Comparison of ENCODE assay signal across 10 mouse cellular contexts in genomic region chr8:128361343-128361870, GRCm38 (mm10). TPM values are rescaled to one million over a fixed set of nuclear protein-coding genes. Genes with fewer than 3 reads are reported as not detected.
DNase-seq lines count a peak whose midpoint lies in the region; ATAC-seq lines count a peak whose summit lies in the region.
"Had no signal": no experiment of that assay in that cellular context is flagged by ENCODE, and none has a peak within 500 bp of the region (broad histone marks: within the 10 kb centered on the region; RNA-seq: fewer than 3 reads in every experiment).

No protein-coding gene starts in this region.

- H3K36me3 ChIP-seq in kidney, embryonic 16.5 days (ENCODE audit: insufficient read depth, low read length) = peaks cover 3% of the 10 kb centered on the region; the same call in 1 of the 2 replicates
- no peaks in the 10 kb centered on the region for H3K36me3 ChIP-seq in embryonic facial prominence, embryonic 12.5 days
- no peaks in the 10 kb centered on the region for H3K36me3 ChIP-seq in hindbrain, embryonic 16.5 days (ENCODE audit: control insufficient read depth, insufficient read depth, low read length)
- H3K36me3 ChIP-seq in midbrain, embryonic 16.5 days (ENCODE audit: control insufficient read depth, insufficient read depth, low read length) = no peaks in the 10 kb centered on the region
- H3K36me3 ChIP-seq: G1E had no signal

- intact Hi-C loops in left cerebral cortex, postnatal 36 days (cut with DNase I) = loop anchor here (5.0 to 10.0 kb wide), 2 partner anchors 131 to 1027 kb away; no protein-coding TSS in a partner anchor

- DNase-seq in kidney, postnatal 36 days = no peak
- DNase-seq in left cerebral cortex, postnatal 36 days (ENCODE audit: low spot score in 2 of 2) = no peak
- no peak for DNase-seq in left cerebral cortex, adult 18-20 months (ENCODE audit: low spot score in 2 of 2)
- DNase-seq in thymus, postnatal 25 days = no peak
- DNase-seq: cerebellum, postnatal 14 days had no signal

- H3K4me2 ChIP-seq in kidney, embryonic 16.5 days (replicated peaks; ENCODE audit: low read depth, low read length) = peak overlapping the region; percentile 87
- H3K4me2 ChIP-seq in embryonic facial prominence, embryonic 12.5 days (replicated peaks) = peak overlapping the region; percentile 99
- peak overlapping the region; percentile 93 for H3K4me2 ChIP-seq in hindbrain, embryonic 16.5 days (ENCODE audit: low read length)
- H3K4me2 ChIP-seq in midbrain, embryonic 16.5 days (ENCODE audit: low read length) = peak overlapping the region; percentile 99

- peaks cover 53% of the 10 kb centered on the region for H3K4me1 ChIP-seq in kidney, embryonic 16.5 days (ENCODE audit: insufficient read depth, low read length)
- peaks cover 24% of the 10 kb centered on the region; the same call in 1 of the 2 replicates for H3K4me1 ChIP-seq in embryonic facial prominence, embryonic 12.5 days
- H3K4me1 ChIP-seq in hindbrain, embryonic 16.5 days (ENCODE audit: control insufficient read depth, insufficient read depth, low read depth, low read length) = peaks cover 17% of the 10 kb centered on the region
- peaks cover 45% of the 10 kb centered on the region for H3K4me1 ChIP-seq in midbrain, embryonic 16.5 days (ENCODE audit: control insufficient read depth, insufficient read depth, low read length)

- WGBS in kidney, embryonic 16.5 days = 7% methylated on average over 5 of the region's 5 CpGs
- WGBS in embryonic facial prominence, embryonic 12.5 days = 43% methylated on average over 5 of the region's 5 CpGs
- WGBS in hindbrain, embryonic 16.5 days = 37% methylated on average over 5 of the region's 5 CpGs
- WGBS in midbrain, embryonic 16.5 days = 29% methylated on average over 5 of the region's 5 CpGs

- no peaks in the 10 kb centered on the region for H3K9me3 ChIP-seq in kidney, embryonic 16.5 days (ENCODE audit: low read length)
- H3K9me3 ChIP-seq in embryonic facial prominence, embryonic 12.5 days = no peaks in the 10 kb centered on the region
- H3K9me3 ChIP-seq in hindbrain, embryonic 16.5 days (ENCODE audit: control insufficient read depth, low read length) = no peaks in the 10 kb centered on the region
- no peaks in the 10 kb centered on the region for H3K9me3 ChIP-seq in midbrain, embryonic 16.5 days (replicated peaks; ENCODE audit: control insufficient read depth, low read length, poor library complexity, severe bottlenecking)
- H3K9me3 ChIP-seq: G1E had no signal

- peak overlapping the region; percentile 62 for H3K9ac ChIP-seq in kidney, embryonic 16.5 days (replicated peaks; ENCODE audit: low read length)
- H3K9ac ChIP-seq in embryonic facial prominence, embryonic 12.5 days = no peak overlapping the region
- peak overlapping the region; percentile 50 for H3K9ac ChIP-seq in hindbrain, embryonic 16.5 days (ENCODE audit: low read depth, low read length)
- H3K9ac ChIP-seq in midbrain, embryonic 16.5 days (ENCODE audit: low read depth, low read length) = peak overlapping the region; percentile 95

- peak overlapping the region; percentile 87 for H3K4me3 ChIP-seq in kidney, embryonic 16.5 days (ENCODE audit: low read length)
- H3K4me3 ChIP-seq in embryonic facial prominence, embryonic 12.5 days = peak overlapping the region; percentile 74
- peak overlapping the region; percentile 53 for H3K4me3 ChIP-seq in hindbrain, embryonic 16.5 days (ENCODE audit: low read length)
- peak overlapping the region; percentile 61 for H3K4me3 ChIP-seq in midbrain, embryonic 16.5 days (ENCODE audit: low read depth, low read length)

- H3K27ac ChIP-seq in kidney, embryonic 16.5 days (ENCODE audit: low read length) = peak overlapping the region; percentile 76
- no peak overlapping the region for H3K27ac ChIP-seq in embryonic facial prominence, embryonic 12.5 days
- peak overlapping the region; percentile 37; the same call in 1 of the 2 replicates for H3K27ac ChIP-seq in hindbrain, embryonic 16.5 days (ENCODE audit: low read depth, low read length)
- H3K27ac ChIP-seq in midbrain, embryonic 16.5 days (ENCODE audit: low read length) = peak overlapping the region; percentile 96

- no peak for ATAC-seq in kidney, embryonic 16.5 days (ENCODE audit: low FRiP score, low TSS enrichment)
- ATAC-seq in embryonic facial prominence, embryonic 12.5 days (ENCODE audit: insufficient number of reproducible peaks, insufficient read depth, low FRiP score, low TSS enrichment) = no peak
- no peak for ATAC-seq in hindbrain, embryonic 16.5 days
- ATAC-seq in midbrain, embryonic 16.5 days = no peak

- no peaks in the 10 kb centered on the region for H3K27me3 ChIP-seq in kidney, embryonic 16.5 days (ENCODE audit: insufficient read depth, low read length)
- no peaks in the 10 kb centered on the region for H3K27me3 ChIP-seq in embryonic facial prominence, embryonic 12.5 days
- H3K27me3 ChIP-seq in hindbrain, embryonic 16.5 days (replicated peaks; ENCODE audit: control insufficient read depth, insufficient read depth, low read length) = no peaks in the 10 kb centered on the region
- no peaks in the 10 kb centered on the region for H3K27me3 ChIP-seq in midbrain, embryonic 16.5 days (ENCODE audit: control insufficient read depth, insufficient read depth, low read depth, low read length)

RNA-seq across cellular contexts. Expression of gene Nrp1, which starts 3.0 kb away (rescaled TPM):
- polyA plus RNA-seq in kidney, embryonic 16.5 days (2015; fragmentation: Nextera tagmentation; extraction: Ambion mirVana) = 149 and 153 TPM in 2 replicates
- 70.5 and 73.6 TPM in 2 replicates for polyA plus RNA-seq in embryonic facial prominence, embryonic 12.5 days (2016; fragmentation: Nextera tagmentation; extraction: Ambion mirVana)
- polyA plus RNA-seq in hindbrain, embryonic 16.5 days (2015; fragmentation: Nextera tagmentation; extraction: Ambion mirVana) = 82.9 and 87.0 TPM in 2 replicates
- polyA plus RNA-seq in midbrain, embryonic 16.5 days (2015; fragmentation: Nextera tagmentation; extraction: Ambion mirVana) = 81.3 and 85.8 TPM in 2 replicates
- 10 to 100 TPM; 25.1 to 25.3 TPM for total RNA-seq in left cerebral cortex, postnatal 36 days (2021)
- 10 to 100 TPM; 22.1 to 29.1 TPM for total RNA-seq in left cerebral cortex, adult 18-20 months (2021)
- polyA plus RNA-seq: G1E had no signal
